Mouse (Mus musculus): ENCODE measurements at regions not wholly inside any gene's neighbourhood (a gene's known extent, or its start where the extent isn't known, plus 50 kb on each side); places are given as distances from the start of the nearest gene placed in this dataset.
A peak's percentile ranks its signal among the peaks of the same experiment; 100 is the strongest.

DNA sequence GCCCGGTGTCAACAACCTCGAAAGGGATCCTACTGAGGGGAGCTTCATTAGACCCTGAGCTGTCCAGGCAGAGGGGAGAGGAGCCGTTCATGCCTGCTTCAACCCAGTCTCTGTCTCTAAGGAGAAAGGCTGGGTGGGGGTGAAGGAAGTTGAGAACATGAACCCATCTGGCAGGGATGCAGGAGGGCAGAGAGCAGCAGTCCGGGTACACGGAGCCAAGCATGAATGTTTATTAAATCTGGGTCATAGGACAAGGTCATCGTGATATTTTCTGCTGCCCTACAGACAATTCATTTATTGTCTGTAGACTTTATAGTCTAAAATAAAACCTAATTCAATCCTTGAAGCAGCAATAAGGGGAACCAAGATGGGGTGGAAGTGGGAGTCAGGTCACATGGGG lies 105.2 kb upstream of the Tle3 start:
- no peak overlapping the region for H3K27ac ChIP-seq (ENCODE audit: insufficient read depth, low read length)
- H3K4me1 ChIP-seq (ENCODE audit: control insufficient read depth, insufficient read depth, low read length), result 0 out of 2 replicates have a peak, but pooled peaks cover 2% of the 10 kb centered on the region
- TF ChIP-seq CTCF (IDR thresholded peaks at IDR 0.05; ENCODE audit: borderline replicate concordance, insufficient read depth, low read length) (no peak), POLR2A (IDR thresholded peaks at IDR 0.05; ENCODE audit: low read depth, low read length) (no peak)

DNA sequence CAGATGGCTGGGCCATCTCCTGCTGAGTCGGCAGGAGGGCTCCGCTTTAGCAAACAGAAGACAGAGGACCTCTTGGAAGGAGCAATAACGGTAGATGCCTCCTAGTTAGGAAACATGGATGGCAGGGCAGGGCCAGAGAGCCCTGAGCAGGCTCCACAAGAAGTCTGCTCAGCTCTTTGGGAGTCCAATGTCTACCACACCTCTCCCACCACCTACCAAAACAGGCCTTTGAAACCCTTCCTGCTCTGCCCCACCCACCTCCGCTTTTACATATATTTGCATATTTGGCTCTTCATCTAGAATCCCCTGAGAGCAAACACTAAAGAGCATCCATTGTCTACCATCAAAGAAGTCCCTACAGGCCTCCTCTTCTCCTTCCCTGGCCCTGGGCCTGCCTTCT lies 104.6 kb upstream of the Tle3 start:
- Histone ChIP-seq H3K4me1 (ENCODE audit: control insufficient read depth, insufficient read depth, low read length) (0 out of 2 replicates have a peak, but pooled peaks cover 2% of the 10 kb centered on the region), H3K4me3 (ENCODE audit: insufficient read depth, low read length) (no peak overlapping the region), H3K27ac (ENCODE audit: insufficient read depth, low read length) (no peak overlapping the region)
- TF ChIP-seq POLR2A (IDR thresholded peaks at IDR 0.05; ENCODE audit: low read depth, low read length) (no peak), CTCF (IDR thresholded peaks at IDR 0.05; ENCODE audit: borderline replicate concordance, insufficient read depth, low read length) (no peak)

More for the DNA sequence above, 105.2 kb upstream of the Tle3 start:
- H3K4me3 ChIP-seq (ENCODE audit: insufficient read depth, low read length), result no peak overlapping the region

GRCm38 (mm10) chr9:61268162-61268561 lies 104.0 kb upstream of the Tle3 start:
- TF ChIP-seq CTCF (IDR thresholded peaks at IDR 0.05; ENCODE audit: borderline replicate concordance, insufficient read depth, low read length), result no peak
- no peak for TF ChIP-seq POLR2A (IDR thresholded peaks at IDR 0.05; ENCODE audit: low read depth, low read length)
- 0 out of 2 replicates have a peak, but pooled peaks cover 2% of the 10 kb centered on the region for H3K4me1 ChIP-seq (ENCODE audit: control insufficient read depth, insufficient read depth, low read length)
- H3K4me3 ChIP-seq (ENCODE audit: insufficient read depth, low read length), result no peak overlapping the region
- no peak overlapping the region for H3K27ac ChIP-seq (ENCODE audit: insufficient read depth, low read length)

GRCm38 (mm10) chr9:61268681-61269080 lies 103.5 kb upstream of the Tle3 start:
- no peak for TF ChIP-seq CTCF (IDR thresholded peaks at IDR 0.05; ENCODE audit: borderline replicate concordance, insufficient read depth, low read length)
- H3K27ac ChIP-seq (ENCODE audit: insufficient read depth, low read length), result no peak overlapping the region
- 0 out of 2 replicates have a peak, but pooled peaks cover 2% of the 10 kb centered on the region for H3K4me1 ChIP-seq (ENCODE audit: control insufficient read depth, insufficient read depth, low read length)
- no peak overlapping the region for H3K4me3 ChIP-seq (ENCODE audit: insufficient read depth, low read length)

- Histone ChIP-seq H3K27ac (ENCODE audit: insufficient read depth, low read length) (no peak overlapping the region), H3K4me3 (ENCODE audit: insufficient read depth, low read length) (no peak overlapping the region), H3K4me1 (ENCODE audit: control insufficient read depth, insufficient read depth, low read length) (0 out of 2 replicates have a peak, but pooled peaks cover 2% of the 10 kb centered on the region)
- TF ChIP-seq CTCF (IDR thresholded peaks at IDR 0.05; ENCODE audit: borderline replicate concordance, insufficient read depth, low read length) (no peak), POLR2A (IDR thresholded peaks at IDR 0.05; ENCODE audit: low read depth, low read length) (no peak)
These were observed 102.9 kb upstream of the Tle3 start for GRCm38 (mm10) chr9:61269151-61269870.

- Histone ChIP-seq H3K4me1 (ENCODE audit: control insufficient read depth, insufficient read depth, low read length) (0 out of 2 replicates have a peak, but pooled peaks cover 2% of the 10 kb centered on the region), H3K4me3 (ENCODE audit: insufficient read depth, low read length) (no peak overlapping the region), H3K27ac (ENCODE audit: insufficient read depth, low read length) (no peak overlapping the region)
- TF ChIP-seq POLR2A (IDR thresholded peaks at IDR 0.05; ENCODE audit: low read depth, low read length) (no peak), CTCF (IDR thresholded peaks at IDR 0.05; ENCODE audit: borderline replicate concordance, insufficient read depth, low read length) (no peak)
These were observed 100.9 kb upstream of the Tle3 start for GRCm38 (mm10) chr9:61271243-61271642.

DNA sequence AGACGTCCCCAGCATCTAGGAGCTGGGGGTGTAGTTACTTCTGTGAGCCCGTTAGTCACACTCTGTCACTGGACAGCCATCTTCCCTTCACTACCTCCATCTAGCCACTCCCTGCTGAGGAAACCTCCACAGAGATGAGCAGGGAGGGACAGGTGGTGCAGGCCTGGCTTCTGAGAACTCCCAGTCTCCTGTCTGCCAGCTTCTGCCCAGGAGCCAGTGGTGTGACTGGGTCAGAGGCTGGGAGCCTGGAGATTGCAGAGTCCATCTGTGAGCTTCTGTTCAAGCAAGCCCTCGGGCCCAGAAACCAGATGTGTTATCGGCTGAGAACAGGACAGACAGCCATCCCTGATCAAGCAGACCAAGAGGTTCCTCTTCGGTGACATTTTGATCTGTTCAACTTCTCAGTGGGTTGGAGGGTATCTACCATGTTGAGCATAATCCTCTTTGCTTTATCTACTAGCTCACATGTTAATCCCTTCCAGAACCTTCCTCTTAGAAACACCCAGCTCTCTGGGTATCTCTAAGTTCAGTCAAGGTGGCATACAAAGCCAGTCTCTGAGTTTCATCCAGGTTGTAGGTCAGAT lies 100.3 kb upstream of the Tle3 start:
- TF ChIP-seq POLR2A (IDR thresholded peaks at IDR 0.05; ENCODE audit: low read depth, low read length) (no peak), CTCF (IDR thresholded peaks at IDR 0.05; ENCODE audit: borderline replicate concordance, insufficient read depth, low read length) (no peak)
- Histone ChIP-seq H3K4me1 (ENCODE audit: control insufficient read depth, insufficient read depth, low read length) (0 out of 2 replicates have a peak, but pooled peaks cover 2% of the 10 kb centered on the region), H3K4me3 (ENCODE audit: insufficient read depth, low read length) (no peak overlapping the region)

GRCm38 (mm10) chr9:61274020-61274419 lies 98.1 kb upstream of the Tle3 start:
- H3K4me3 ChIP-seq (ENCODE audit: insufficient read depth, low read length), result no peak overlapping the region
- peaks cover 4% of the 10 kb centered on the region; the same call in 1 of the 2 replicates for H3K4me1 ChIP-seq (ENCODE audit: control insufficient read depth, insufficient read depth, low read length)
- TF ChIP-seq CTCF (IDR thresholded peaks at IDR 0.05; ENCODE audit: borderline replicate concordance, insufficient read depth, low read length) (no peak), POLR2A (IDR thresholded peaks at IDR 0.05; ENCODE audit: low read depth, low read length) (no peak)
- H3K27ac ChIP-seq (ENCODE audit: insufficient read depth, low read length), result no peak overlapping the region

More for the DNA sequence above, 100.3 kb upstream of the Tle3 start:
- no peak overlapping the region for H3K27ac ChIP-seq (ENCODE audit: insufficient read depth, low read length)

- no peak overlapping the region for H3K27ac ChIP-seq (ENCODE audit: insufficient read depth, low read length)
- TF ChIP-seq CTCF (IDR thresholded peaks at IDR 0.05; ENCODE audit: borderline replicate concordance, insufficient read depth, low read length) (0 out of 2 replicates have a peak, but pooled peaks have one; percentile 4), POLR2A (IDR thresholded peaks at IDR 0.05; ENCODE audit: low read depth, low read length) (no peak)
- H3K4me1 ChIP-seq (ENCODE audit: control insufficient read depth, insufficient read depth, low read length), result peaks cover 4% of the 10 kb centered on the region; the same call in 1 of the 2 replicates
- no peak overlapping the region for H3K4me3 ChIP-seq (ENCODE audit: insufficient read depth, low read length)
These were observed 94.6 kb upstream of the Tle3 start for GRCm38 (mm10) chr9:61277369-61278215.

Measured in embryonic fibroblast, embryonic 13.5 days (primary cell).